Mouse (Mus musculus) heart, adult 2 months (tissue): ENCODE measurements around the gene Sh3rf3. TPM values are rescaled to one million over a fixed set of nuclear protein-coding genes. Genes with fewer than 3 reads are reported as not detected.

Experiments
- DNase-seq, 2 experiments: peaks; one replicate each; pipeline ENCODE4 v3.0.0; 2021
- H3K27ac ChIP-seq: fragments of 200-600 bp; 2 replicates; pipeline ENCODE4 v1.8.1; 2022
- H3K27me3 ChIP-seq: fragments of 200-500 bp; 2 replicates; pipeline ENCODE4 v1.6.1; 2012; ENCODE audit warnings: mild to moderate bottlenecking, low read length, inconsistent platforms, mixed read lengths; ENCODE audit not compliant: control insufficient read depth, insufficient read depth
- H3K36me3 ChIP-seq: fragments of 200-500 bp; 2 replicates; pipeline ENCODE4 v1.6.1; 2012; ENCODE audit warnings: low read length, inconsistent platforms; ENCODE audit not compliant: control insufficient read depth, insufficient read depth
- H3K4me1 ChIP-seq: fragments of 200-500 bp; 2 replicates; pipeline ENCODE4 v1.6.1; 2011; ENCODE audit warnings: low read length; ENCODE audit not compliant: control insufficient read depth, insufficient read depth
- H3K4me3 ChIP-seq: fragments of 200-600 bp; 2 replicates; pipeline ENCODE4 v1.8.1; 2022
- H3K79me2 ChIP-seq: fragments of 200-500 bp; replicated peaks from 2 replicates; pipeline ENCODE4 v1.6.1; 2012; ENCODE audit warnings: mild to moderate bottlenecking, inconsistent platforms, low read length, moderate library complexity, mixed read lengths; ENCODE audit not compliant: control insufficient read depth, insufficient read depth
- H3K9ac ChIP-seq: fragments of 200-500 bp; 2 replicates; pipeline ENCODE4 v1.6.1; 2012; ENCODE audit warnings: low read depth, mild to moderate bottlenecking, control low read depth, inconsistent platforms, low read length, mixed read lengths
- CTCF ChIP-seq: fragments of 200-600 bp; IDR thresholded peaks from 2 replicates; pipeline ENCODE4 v1.8.1; 2022; ENCODE audit warnings: antibody characterized with exemption, mild to moderate bottlenecking, moderate library complexity
- EP300 ChIP-seq: fragments of 200-500 bp; IDR thresholded peaks from 2 replicates; pipeline ENCODE4 v1.6.1; 2011; ENCODE audit warnings: low read depth, low read length, control low read depth; ENCODE audit not compliant: insufficient read depth
- POLR2A ChIP-seq: fragments of 200-500 bp; IDR thresholded peaks from 2 replicates; pipeline ENCODE4 v1.6.1; 2011; ENCODE audit warnings: mild to moderate bottlenecking, low read depth, low read length, control low read depth; ENCODE audit not compliant: insufficient read depth
- WGBS: fragments of 180-500 bp; shearing (Covaris S2); methylation state at CpG from one replicate; pipeline ENCODE4 v1.1.7; 2018; 5-methylcytosine and 5-hydroxymethylcytosine counted together
- intact Hi-C: fragments of 180-260 bp; cut with DNase I; formaldehyde crosslinking; loops from one replicate; pipeline ENCODE4 v1.15.1; 2025
- polyA plus RNA-seq: library from polyadenylated mRNA; depleted of rRNA; stranded (reverse); fragments of >200 nt; gene quantifications from 2 replicates; pipeline ENCODE4 v1.2.3, GENCODE M21; 2012
- total RNA-seq, 2 experiments: library from RNA; stranded (reverse); gene quantifications; 2 replicates each; pipeline ENCODE4 v1.2.3; 2021

Sh3rf3 gene
- total and polyA plus RNA-seq, 3 experiments = 0.80 to 1.6 (median 0.97) TPM

GRCm38 (mm10) chr10:59114535-59115291, 301.6 kb downstream of the Sh3rf3 start:
- TF ChIP-seq EP300 = peak; percentile 78; the same call in 1 of the 2 replicates
- no peak for TF ChIP-seq POLR2A
- no peak for TF ChIP-seq CTCF
- Histone ChIP-seq H3K27me3 (no peaks in the 10 kb centered on the region), H3K4me1 (no peaks in the 10 kb centered on the region; the same call in 1 of the 2 replicates), H3K4me3 (no peak overlapping the region), H3K79me2 (no peaks in the 10 kb centered on the region), H3K9ac (no peak overlapping the region), H3K27ac (no peak overlapping the region), H3K36me3 (no peaks in the 10 kb centered on the region)
- peak; percentile 45 to 73 for DNase-seq
- intact Hi-C loops = no loop called here
- 19% methylated on average over 15 of the region's 15 CpGs for WGBS

GRCm38 (mm10) chr10:59115691-59116090, 302.5 kb downstream of the Sh3rf3 start:
- no peak for TF ChIP-seq EP300
- TF ChIP-seq CTCF = no peak
- no peak for TF ChIP-seq POLR2A
- no peaks in the 10 kb centered on the region for H3K36me3 ChIP-seq
- WGBS = 88% methylated on average over 2 of the region's 2 CpGs

GRCm38 (mm10) chr10:59116331-59116730, 303.2 kb downstream of the Sh3rf3 start:
- Histone ChIP-seq H3K4me3 (no peak overlapping the region), H3K36me3 (no peaks in the 10 kb centered on the region), H3K27me3 (no peaks in the 10 kb centered on the region), H3K4me1 (no peaks in the 10 kb centered on the region; the same call in 1 of the 2 replicates), H3K27ac (no peak overlapping the region), H3K9ac (no peak overlapping the region), H3K79me2 (no peaks in the 10 kb centered on the region)
- 90% methylated on average over 9 of the region's 9 CpGs for WGBS
- intact Hi-C loops = no loop called here
- no peak for DNase-seq
- TF ChIP-seq CTCF (no peak), EP300 (no peak), POLR2A (no peak)

More at GRCm38 (mm10) chr10:59115691-59116090, 302.5 kb downstream of the Sh3rf3 start:
- Histone ChIP-seq H3K9ac (no peak overlapping the region), H3K27me3 (no peaks in the 10 kb centered on the region), H3K27ac (no peak overlapping the region), H3K79me2 (no peaks in the 10 kb centered on the region), H3K4me1 (no peaks in the 10 kb centered on the region; the same call in 1 of the 2 replicates), H3K4me3 (no peak overlapping the region)
- peak in 1 of 2 experiments; percentile 13 for DNase-seq
- intact Hi-C loops = no loop called here

GRCm38 (mm10) chr10:59117555-59117954, 304.4 kb downstream of the Sh3rf3 start:
- Histone ChIP-seq H3K9ac (no peak overlapping the region), H3K27ac (no peak overlapping the region), H3K4me3 (no peak overlapping the region), H3K4me1 (no peaks in the 10 kb centered on the region; the same call in 1 of the 2 replicates), H3K79me2 (no peaks in the 10 kb centered on the region), H3K36me3 (no peaks in the 10 kb centered on the region), H3K27me3 (no peaks in the 10 kb centered on the region)
- TF ChIP-seq CTCF (no peak), EP300 (no peak), POLR2A (no peak)
- intact Hi-C loops = no loop called here
- no peak for DNase-seq
- 69% methylated on average over 5 of the region's 5 CpGs for WGBS

DNA sequence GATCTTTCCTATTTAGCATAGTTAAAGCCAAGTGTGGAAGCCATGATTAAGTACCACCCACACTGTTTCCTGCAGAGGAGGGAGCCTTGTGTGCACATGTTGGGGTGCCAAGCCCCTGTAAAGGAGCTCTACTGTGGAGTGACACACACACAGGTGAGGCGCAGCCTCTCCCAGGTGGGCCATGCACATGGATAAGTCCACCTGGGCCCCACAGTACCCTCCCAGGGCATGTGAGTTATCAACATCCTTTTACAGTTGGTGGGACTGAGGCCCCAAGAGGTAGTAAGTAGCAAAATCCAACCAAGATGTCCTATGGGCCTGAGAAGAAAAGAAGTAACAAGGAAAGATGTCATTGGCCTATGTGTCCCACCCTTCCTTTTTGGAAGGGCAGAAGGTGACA, 305.8 kb downstream of the Sh3rf3 start:
- 97% methylated on average over 1 of the region's 1 CpGs for WGBS
- no peaks in the 10 kb centered on the region for H3K27me3 ChIP-seq
- DNase-seq = no peak
- TF ChIP-seq POLR2A (no peak), CTCF (no peak), EP300 (no peak)
- H3K79me2 ChIP-seq = no peaks in the 10 kb centered on the region
- H3K9ac ChIP-seq = no peak overlapping the region
- intact Hi-C loops = no loop called here
- H3K27ac ChIP-seq = no peak overlapping the region
- no peaks in the 10 kb centered on the region for H3K36me3 ChIP-seq
- H3K4me3 ChIP-seq = no peak overlapping the region
- no peaks in the 10 kb centered on the region; the same call in 1 of the 2 replicates for H3K4me1 ChIP-seq

DNA sequence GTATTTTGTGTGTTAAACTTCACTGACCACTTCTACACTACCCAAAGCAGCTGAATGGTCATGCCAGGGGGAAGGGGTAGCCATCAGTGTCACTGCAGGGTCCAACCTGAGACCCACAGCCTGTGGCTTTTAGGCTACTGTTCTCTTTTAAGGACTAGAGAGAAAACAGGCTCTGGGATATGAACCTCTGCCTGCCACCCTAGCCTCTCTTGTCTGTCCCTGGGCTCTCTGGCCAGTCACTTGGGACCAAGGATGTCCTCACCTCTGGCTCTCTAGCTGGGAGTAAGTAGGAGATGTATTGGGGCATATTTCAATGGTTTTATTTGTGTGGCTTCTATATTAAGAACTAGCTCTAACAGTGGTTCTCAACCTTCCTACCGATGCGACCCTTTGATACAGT, 306.7 kb downstream of the Sh3rf3 start:
- Histone ChIP-seq H3K36me3 (no peaks in the 10 kb centered on the region), H3K79me2 (no peaks in the 10 kb centered on the region), H3K4me3 (no peak overlapping the region), H3K9ac (no peak overlapping the region), H3K27me3 (no peaks in the 10 kb centered on the region), H3K4me1 (no peaks in the 10 kb centered on the region), H3K27ac (no peak overlapping the region)
- TF ChIP-seq EP300 (no peak), POLR2A (no peak), CTCF (no peak)
- no peak for DNase-seq
- intact Hi-C loops = no loop called here
- 93% methylated on average over 2 of the region's 2 CpGs for whole genome bisulfite sequencing
